Comparison of ENCODE assay signal across 28 mouse cellular contexts in genomic region chr9:13920623-13921022, GRCm38 (mm10).
A peak's percentile ranks its signal among the peaks of the same experiment; 100 is the strongest.
DNase-seq lines count a peak whose midpoint lies in the region; ATAC-seq and TF ChIP-seq lines count a peak whose summit lies in the region.
"Had no signal": no experiment of that assay in that cellular context is flagged by ENCODE, and none has a peak within 500 bp of the region (broad histone marks: within the 10 kb centered on the region; RNA-seq: fewer than 3 reads in every experiment).

No protein-coding gene starts in this region.

- 0 out of 2 replicates have a peak overlapping the region, but pooled peaks have one; percentile 1 for H3K27ac ChIP-seq in lung, embryonic 14.5 days (ENCODE audit: low read depth)
- H3K27ac ChIP-seq: forebrain, embryonic 10.5 days; forebrain, embryonic 12.5 days had no signal

- no peak overlapping the region for H3K9ac ChIP-seq in lung, embryonic 14.5 days
- H3K9ac ChIP-seq: embryonic facial prominence, embryonic 13.5 days; embryonic facial prominence, embryonic 15.5 days; forebrain, embryonic 12.5 days had no signal

- peaks cover 7% of the 10 kb centered on the region; the same call in 1 of the 2 replicates for H3K4me1 ChIP-seq in lung, embryonic 14.5 days (ENCODE audit: insufficient read depth)

- WGBS in lung, embryonic 14.5 days = 74% methylated on average over 1 of the region's 1 CpGs

- peak; percentile 6 for DNase-seq in adrenal gland, adult 8-10 months
- DNase-seq in adrenal gland, adult 18-20 months (ENCODE audit: low spot score in 2 of 2) = no peak
- DNase-seq in lung, embryonic 14.5 days = peak; percentile 51
- DNase-seq in lung, postnatal 4 days = no peak
- peak; percentile 53 for DNase-seq in 3T3-L1 (ENCODE audit: low read depth, low spot score)
- peak; percentile 74 for DNase-seq in adipocyte (ENCODE audit: low spot score)
- DNase-seq in gastrocnemius, postnatal 10 days = no peak
- DNase-seq: adrenal gland, postnatal 14 days; adrenal gland, postnatal 36 days; B cell, adult 2 months; cerebellum, adult 11 months; cerebellum, adult 18-20 months; cerebellum, adult 8-10 months; cerebellum, adult 9-11 months; cerebellum, postnatal 14 days; cerebellum, postnatal 36 days had no signal

- no peak overlapping the region for H3K4me2 ChIP-seq in lung, embryonic 14.5 days
- H3K4me2 ChIP-seq: embryonic facial prominence, embryonic 13.5 days; embryonic facial prominence, embryonic 15.5 days; forebrain, embryonic 12.5 days had no signal

- no peaks in the 10 kb centered on the region; the same call in 1 of the 2 replicates for H3K9me3 ChIP-seq in lung, embryonic 14.5 days (ENCODE audit: low read depth, low read length)
- H3K9me3 ChIP-seq: embryonic facial prominence, embryonic 13.5 days; forebrain, embryonic 10.5 days; forebrain, embryonic 12.5 days; G1E had no signal

- ATAC-seq in lung, embryonic 14.5 days (ENCODE audit: insufficient read depth) = no peak
- ATAC-seq: activated CD4-positive, CD25-positive, alpha-beta regulatory T cell, adult 4 months; CD4-positive, CD25-positive, alpha-beta regulatory T cell, adult 4 months; forebrain, embryonic 14.5 days; forebrain, embryonic 16.5 days; Patski had no signal

- TF ChIP-seq CTCF in lung, embryonic 14.5 days (IDR thresholded peaks at IDR 0.05; ENCODE audit: low read depth) = no peak

- H3K36me3 ChIP-seq in lung, embryonic 14.5 days (ENCODE audit: insufficient read depth) = no peaks in the 10 kb centered on the region
- H3K36me3 ChIP-seq: embryonic facial prominence, embryonic 13.5 days; embryonic facial prominence, embryonic 15.5 days; forebrain, embryonic 10.5 days; forebrain, embryonic 12.5 days; G1E had no signal

- no peaks in the 10 kb centered on the region for H3K27me3 ChIP-seq in lung, embryonic 14.5 days (ENCODE audit: insufficient read depth, low read length)
- H3K27me3 ChIP-seq: CH12.LX; embryonic facial prominence, embryonic 13.5 days; embryonic facial prominence, embryonic 15.5 days; forebrain, embryonic 12.5 days; Patski had no signal

- no peak overlapping the region for H3K4me3 ChIP-seq in lung, embryonic 14.5 days (ENCODE audit: low read depth, low read length)
- H3K4me3 ChIP-seq: embryonic facial prominence, embryonic 13.5 days; embryonic facial prominence, embryonic 15.5 days; erythroblast, embryonic 14.5 days; forebrain, embryonic 10.5 days; forebrain, embryonic 12.5 days had no signal

Comparison
In these comparisons a context has a peak if more than half of its experiments do, and no peak if none do; other contexts are left out.
1. DNase-seq: peak in adrenal gland, adult 8-10 months (single experiment), lung, embryonic 14.5 days (single experiment), 3T3-L1 (single experiment) and adipocyte (single experiment); none in adrenal gland, adult 18-20 months (0 of 2), lung, postnatal 4 days (0 of 2) and gastrocnemius, postnatal 10 days (single experiment).